Mouse (Mus musculus) retina, embryonic 14.5 days (tissue): Measurements from ENCODE around the gene Foxred2.
A peak's percentile ranks its signal among the peaks of the same experiment; 100 is the strongest.

ENCODE experiments used
- DNase-seq: peaks from one replicate; pipeline ENCODE4 v3.0.0-alpha.2; 2015; ENCODE audit warnings: low spot score

Gene Foxred2

DNA sequence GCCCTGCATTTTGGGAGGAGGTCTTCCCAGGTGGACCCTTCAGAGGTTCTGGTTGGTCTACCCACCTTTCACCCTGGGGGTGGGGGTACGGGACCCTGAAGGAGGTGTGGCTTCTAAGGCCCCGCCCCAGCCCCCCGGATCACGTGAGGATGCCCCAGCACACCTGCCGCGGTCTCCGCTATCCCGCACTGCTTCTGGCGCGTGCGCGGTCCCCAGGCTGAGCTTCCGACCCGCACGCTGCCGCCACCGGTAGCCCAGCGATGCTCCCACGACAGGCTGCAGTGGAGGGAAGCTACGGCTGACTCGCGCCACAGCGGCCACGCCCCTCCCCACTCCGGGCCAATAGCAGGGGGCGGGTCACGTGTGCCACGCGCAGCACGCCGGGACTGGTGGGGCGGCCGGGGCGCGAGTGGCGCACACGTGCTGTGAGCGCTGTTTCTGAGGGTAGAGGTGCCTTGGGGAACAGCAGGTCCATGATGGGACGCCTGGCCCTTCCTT is at the start of gene Foxred2:
TSS of gene Foxred2 (minus strand) at position 319 of the 498 bp plus-strand sequence.
- peak; percentile 87 for DNase-seq

DNA sequence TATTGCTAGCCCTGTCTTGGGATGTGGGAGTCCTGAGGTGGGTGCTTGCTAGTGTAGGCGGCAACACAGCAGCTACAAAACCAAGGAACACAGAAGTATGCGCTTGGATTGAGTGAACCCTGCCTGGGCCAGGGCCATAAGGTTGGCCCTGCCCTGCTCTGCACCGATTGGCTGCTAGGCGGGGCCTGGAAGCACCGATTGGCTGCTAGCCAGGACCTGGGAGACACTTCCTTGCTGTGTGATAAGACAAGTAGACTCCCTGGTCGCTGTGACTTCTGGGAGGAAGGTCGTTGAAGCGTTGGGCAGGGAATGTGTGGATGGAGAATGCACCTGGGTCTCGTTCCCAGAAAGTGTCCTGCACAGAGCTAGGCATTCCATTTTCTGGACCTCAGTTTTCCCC is 47.4 kb upstream of the Foxred2 start:
- DNase-seq, result no peak

DNA sequence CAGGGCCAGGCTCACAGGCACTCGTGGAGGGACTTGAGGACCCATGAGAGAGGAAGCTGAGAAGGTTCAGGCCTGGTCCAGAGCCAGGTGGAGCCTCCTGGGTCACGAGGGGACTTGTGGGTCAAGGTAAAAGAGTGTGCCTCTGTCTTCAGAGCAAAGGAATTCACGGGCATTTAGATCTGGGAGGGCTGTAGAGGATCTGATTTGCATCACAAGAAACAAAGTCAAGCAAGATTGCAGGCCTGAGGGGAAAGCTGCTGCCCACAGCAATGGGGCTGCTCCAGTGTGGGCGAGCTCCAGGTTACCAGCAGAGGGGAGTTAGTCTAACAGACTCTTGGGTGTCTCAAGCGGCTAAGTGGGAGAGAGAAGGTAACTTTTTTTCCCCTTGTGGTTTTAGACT is 44.9 kb upstream of the Foxred2 start:
- no peak for DNase-seq

DNA sequence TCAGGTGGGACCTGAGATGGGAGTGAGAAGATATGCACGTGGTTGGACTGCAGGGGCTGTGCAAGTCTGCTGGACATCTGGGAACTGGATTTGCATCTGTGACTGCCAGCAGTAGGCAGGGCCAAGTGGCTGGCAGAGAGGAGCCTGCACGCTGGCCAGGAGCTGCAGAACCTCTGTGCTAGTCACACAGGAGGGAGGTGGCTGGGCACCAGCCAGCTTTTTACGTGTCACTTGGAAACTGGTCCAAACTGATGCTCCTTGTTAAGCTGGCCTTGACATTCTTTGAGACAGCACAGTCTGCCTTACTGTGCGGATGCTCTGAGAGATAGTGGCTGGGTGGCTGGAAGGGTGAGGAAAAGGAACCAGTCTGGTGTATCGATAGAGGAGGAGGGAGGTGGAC is 32.0 kb upstream of the Foxred2 start:
- no peak for DNase-seq

DNA sequence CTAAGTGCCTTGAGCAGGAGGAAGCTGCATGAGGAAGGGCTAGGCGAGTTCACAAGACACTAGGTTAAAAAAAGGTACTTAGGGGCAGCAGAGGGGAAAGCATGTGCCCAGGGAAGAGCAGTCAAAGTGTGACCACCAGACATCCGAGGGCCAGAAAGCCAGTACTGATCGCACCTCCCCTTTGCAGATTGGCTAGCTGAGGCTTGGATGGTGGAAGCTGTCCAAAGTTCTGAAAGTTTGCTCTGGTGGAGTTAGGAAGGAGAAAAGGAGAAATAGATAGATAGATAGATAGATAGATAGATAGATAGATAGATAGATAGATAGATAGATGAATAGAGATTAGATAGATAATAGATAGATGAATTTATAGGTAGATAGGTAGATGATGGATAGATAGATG is 26.9 kb upstream of the Foxred2 start:
- no peak for DNase-seq

DNA sequence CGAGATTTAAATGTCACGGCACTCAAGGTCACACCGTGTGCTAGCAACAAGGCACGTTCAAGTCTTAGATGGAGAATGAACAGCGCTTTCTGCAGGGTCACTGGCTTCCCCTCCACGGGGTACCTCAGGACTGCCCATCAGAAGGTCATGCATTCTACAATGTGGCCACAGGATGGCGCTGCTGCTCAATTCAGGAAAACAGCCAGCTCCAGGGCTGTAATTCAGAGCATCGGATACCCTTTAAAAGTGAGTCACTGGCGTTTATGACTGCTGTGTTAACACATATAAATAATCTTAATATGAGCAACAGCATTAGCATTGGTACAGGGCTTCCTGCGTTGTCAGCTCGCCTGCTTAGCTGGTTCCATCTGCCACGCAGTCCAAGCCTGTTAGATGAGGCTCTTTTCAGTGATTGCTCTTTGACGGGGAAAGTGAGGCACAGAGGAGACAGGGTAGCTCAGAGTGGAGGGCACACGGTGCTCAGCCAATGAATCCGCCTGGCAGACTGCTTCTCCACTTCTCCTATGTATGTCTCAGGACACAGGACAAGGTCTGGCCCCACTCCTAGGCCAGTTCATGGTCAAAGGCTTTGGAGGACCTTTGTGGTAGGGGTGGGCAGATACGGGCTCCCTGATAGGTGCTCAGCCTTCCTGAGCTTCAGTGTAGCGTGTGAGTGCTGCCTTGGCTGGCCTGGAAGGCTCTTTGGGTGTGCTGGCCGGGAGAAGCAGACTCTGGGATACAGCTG is 25.8 kb upstream of the Foxred2 start:
- peak; percentile 86 for DNase-seq

DNA sequence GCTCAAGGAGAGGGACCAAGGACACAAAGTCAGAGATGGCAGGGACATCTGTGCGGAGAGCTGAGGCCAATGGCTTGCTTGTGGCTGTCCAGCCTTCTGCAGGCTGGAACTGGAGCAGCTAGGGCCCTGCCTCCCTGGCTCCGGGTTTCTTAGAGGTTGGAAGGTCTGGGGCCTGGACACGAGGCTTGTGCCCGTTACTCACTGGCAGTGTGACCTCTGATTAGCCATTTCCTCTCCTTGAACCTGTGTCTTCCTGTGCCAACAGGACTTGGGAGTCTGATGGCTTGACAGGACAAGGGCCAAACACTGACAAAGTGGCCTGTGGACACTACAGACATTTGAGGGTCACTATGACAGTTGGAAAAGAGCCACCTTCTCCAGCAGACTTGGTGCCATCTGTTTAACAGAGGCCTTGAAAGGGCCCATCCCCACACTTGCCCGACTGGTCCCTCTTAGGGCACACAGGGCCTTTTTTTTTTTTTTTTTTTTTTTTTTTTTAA is 24.7 kb upstream of the Foxred2 start:
- DNase-seq, result no peak

DNA sequence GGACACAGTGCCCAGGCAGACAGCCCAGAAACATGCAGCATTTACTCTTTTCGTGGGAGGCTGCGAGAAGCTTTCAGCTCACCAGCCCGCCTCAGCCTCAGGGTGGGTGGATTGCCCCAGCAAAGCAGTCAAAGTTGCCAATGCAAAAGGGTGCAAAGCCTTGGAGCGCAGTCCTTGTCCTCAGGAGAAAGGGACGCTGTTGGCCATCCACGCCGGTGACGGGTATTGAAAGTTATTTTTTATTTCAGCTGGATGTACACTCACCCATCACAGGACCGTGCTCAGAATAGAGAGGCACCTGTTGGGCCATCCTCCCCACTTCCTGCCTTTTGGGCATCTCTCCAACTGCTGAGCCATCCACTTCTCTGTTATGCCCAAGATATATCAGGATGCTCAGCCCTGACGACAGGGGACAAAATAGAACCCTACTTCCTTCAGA is 22.9 kb upstream of the Foxred2 start:
- DNase-seq, result no peak

DNA sequence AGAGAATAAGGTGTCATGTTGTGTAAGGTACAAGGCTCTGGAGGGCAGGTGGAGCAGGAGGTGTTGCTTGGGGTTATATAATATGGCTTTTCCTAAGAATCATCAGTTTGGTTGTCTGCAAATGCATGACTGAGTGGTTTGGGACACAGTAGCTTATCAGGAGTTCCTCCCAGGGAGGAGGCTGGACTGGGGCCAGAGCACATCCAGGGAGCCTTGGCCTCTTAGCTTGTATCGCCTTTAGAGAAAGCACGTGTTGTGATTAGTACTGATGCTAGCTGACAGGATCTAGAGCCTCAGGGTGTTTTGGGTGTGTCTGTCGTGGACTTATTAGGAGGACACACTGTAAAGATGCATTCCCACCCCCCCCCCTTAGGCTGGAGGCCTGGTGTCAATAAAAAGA is 21.1 kb upstream of the Foxred2 start:
- DNase-seq, result no peak

DNA sequence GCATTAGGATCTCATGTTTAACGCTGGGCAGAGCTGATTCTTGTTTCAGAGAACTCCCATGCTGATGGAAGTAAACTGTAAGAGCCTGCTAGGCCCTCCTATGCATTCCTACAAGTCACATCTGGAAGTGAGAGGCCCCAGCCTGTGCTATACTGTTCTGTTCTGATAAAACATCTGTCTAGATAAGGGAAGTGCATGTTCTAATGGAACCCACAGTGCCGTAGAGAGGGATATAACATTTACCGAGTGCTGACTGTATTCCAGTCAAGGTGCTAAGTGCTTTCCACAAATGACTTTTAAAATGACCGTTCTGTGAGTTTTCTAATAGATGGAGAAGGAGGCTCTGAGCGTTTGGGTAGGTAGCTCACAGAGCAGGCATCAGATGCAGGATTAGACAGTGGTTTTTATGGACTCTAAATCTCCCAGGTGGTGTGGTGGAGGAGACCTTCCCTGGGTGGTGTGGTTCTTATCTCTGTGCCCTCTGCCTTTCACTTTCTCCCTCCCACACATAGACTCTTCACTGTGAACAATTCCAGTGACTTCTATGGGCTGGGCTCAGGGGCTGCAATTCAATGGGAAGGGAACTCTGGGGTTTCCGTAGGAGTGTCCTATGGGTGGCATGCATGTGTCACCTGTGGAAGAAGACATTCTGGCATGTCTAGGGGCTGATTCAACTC is 17.8 kb upstream of the Foxred2 start:
- no peak for DNase-seq

DNA sequence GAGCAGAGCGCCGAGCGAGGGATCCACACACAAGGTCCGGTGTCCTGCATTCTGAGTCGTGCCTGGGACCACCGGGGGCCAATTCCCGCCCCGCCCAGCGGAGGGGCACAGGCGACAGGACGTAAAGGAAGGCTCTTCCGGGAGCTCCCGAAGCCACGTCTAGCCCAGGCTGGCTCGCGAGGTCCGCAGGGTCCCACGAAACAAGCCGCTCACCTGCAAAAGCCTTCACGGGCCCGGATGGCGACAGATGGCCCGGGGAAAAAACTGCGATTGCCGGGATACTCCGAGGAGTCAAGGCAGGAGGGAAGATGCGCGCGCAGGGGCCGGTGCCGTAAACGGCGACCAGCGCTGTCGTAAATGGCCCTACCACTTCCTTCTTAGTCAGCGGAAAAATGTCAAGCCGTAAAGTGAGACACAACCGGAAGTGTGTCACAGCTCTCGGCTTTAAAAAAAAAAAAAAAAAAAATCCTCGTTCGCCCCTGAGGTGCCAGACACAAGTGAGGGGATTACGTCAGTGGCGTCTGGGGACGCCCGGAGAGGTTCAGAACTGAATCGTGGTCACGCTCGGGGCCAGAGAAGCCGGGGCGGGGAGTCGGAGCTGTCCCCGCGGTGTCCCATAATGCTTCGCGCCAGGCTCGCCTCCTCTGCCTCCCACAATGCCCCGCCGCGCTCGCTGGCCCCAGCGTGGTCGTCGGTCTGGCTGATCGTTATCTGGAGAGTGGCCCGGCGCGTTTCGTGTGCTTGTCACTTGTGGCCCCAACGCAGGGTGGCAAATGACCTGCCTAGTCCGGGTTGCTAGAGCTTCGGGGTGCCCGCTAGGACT is 14.2 kb upstream of the Foxred2 start, which contains the start of gene Eif3d:
TSS of gene Eif3d (minus strand) at position 344 of the 823 bp plus-strand sequence.
- peak; percentile 97 for DNase-seq

DNA sequence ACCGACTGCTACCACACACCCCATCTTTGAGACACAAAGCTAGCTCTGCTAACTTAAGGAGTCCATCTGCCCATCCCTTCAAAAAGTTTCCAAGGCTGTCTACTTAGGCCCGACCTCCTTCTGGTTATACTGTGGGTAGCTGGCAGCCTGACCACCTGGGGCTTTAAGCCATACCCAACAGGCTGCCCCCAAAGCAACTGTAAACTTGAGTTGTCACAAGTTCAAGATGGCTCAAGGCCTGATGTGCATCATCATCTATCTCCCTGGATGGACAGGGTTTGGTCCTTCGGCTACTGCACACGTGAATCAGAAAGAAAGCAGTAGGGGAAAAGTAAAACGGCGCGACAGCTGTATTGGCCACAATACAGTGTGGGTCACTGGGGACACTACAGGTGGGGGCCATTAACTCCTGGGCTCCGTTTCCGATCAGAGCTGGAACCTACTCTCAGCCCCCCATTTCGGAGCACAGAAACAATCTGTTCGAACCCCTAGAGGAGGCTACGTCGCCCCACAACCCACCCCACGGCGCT is 13.5 kb upstream of the Foxred2 start:
- DNase-seq, result no peak

DNA sequence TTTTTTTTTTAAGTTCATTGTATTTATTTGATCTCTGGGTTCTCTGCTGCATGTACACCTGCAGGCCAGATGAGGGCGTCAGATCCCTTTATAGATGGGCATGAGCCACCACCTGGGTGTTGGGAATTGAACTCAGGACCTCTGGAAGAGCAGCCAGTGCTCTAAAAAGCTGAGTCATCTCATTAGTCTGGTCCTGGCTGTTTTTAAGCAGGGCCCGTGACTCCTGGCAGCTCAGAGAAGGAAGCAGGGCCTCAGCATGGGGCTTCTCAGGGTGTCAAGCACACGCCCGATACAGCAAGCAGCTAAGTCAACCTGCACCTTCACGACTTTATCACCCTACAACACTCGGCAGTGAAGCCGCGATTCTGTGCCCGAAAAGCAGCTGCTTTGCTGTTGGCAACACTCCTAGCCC is 8.6 kb upstream of the Foxred2 start:
- no peak for DNase-seq

DNA sequence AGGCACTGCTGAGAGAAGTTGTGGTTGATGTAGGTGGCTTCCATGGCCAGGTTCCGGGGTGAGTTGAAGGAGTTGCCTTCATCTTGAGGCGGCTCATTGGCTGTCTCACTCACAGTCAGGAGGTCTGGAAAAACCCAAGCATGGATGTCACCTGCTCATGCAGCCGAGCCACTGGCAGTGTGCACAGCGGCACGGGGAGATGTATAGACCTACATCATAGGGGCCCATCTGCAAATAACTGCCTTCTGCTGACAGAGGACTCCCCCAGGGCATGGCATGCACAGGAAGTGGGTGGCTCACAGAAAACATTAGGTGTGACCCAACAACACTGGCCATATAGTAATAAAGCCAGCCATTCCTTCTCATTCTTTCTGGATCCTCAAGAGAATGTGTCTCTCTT is 5.9 kb upstream of the Foxred2 start:
- DNase-seq, result no peak

DNA sequence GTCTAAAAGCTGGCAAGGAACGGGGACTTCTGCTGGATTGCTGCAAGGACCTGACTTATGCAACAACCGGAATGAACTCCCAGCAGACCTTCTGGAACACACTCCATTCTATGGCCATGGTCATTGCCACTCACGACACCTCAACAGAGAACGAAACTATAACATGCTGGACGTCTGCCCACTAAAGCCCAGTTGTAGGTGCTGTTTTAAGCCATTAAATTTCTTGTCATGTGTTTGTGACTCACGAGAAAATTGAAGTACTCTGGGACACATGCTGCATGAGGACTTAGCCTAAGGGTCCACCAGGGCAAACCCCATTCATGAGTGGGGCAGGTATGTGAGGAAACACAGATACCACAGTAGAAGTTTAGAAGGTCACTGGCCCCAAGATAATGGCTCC is 4.2 kb upstream of the Foxred2 start:
- DNase-seq, result no peak

DNA sequence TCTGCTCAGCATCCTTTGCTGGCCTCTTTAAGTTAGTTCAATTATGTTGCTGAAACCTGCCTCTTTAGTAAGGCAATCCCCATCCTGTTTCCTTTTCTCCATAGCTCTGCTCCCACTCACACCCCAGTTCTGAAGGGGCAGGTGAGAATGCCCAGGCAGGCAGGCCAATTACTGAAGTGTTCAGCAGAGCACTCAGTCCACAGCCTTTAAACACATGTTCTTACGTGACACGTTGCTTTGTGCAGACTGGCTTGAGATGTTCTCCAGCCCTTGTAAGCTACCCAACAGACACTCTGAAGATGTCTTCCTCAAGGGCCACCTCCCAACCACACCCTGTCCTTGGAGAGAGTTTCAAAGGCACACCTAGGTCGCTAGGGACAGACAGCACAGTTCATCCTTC is 1.5 kb upstream of the Foxred2 start:
- DNase-seq, result no peak

DNA sequence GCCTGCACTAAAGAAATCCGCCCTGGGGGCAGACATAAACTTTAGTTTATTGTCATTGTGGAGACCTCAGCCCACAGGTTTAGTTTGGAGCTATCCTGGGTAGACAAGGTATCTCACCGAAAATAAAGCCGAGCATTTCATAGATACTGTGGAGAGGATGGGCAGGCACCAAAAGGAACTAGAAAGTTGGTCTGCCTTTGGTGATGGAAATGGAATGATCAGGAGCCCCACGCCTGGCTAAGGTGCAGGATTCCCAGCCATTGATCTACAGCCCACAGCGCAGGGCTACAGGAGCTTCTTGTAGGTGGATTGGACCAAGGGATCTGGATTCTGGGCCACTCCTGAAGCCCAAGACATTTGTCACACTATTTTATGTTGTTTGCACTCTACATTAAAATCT is 1.1 kb upstream of the Foxred2 start:
- no peak for DNase-seq

DNA sequence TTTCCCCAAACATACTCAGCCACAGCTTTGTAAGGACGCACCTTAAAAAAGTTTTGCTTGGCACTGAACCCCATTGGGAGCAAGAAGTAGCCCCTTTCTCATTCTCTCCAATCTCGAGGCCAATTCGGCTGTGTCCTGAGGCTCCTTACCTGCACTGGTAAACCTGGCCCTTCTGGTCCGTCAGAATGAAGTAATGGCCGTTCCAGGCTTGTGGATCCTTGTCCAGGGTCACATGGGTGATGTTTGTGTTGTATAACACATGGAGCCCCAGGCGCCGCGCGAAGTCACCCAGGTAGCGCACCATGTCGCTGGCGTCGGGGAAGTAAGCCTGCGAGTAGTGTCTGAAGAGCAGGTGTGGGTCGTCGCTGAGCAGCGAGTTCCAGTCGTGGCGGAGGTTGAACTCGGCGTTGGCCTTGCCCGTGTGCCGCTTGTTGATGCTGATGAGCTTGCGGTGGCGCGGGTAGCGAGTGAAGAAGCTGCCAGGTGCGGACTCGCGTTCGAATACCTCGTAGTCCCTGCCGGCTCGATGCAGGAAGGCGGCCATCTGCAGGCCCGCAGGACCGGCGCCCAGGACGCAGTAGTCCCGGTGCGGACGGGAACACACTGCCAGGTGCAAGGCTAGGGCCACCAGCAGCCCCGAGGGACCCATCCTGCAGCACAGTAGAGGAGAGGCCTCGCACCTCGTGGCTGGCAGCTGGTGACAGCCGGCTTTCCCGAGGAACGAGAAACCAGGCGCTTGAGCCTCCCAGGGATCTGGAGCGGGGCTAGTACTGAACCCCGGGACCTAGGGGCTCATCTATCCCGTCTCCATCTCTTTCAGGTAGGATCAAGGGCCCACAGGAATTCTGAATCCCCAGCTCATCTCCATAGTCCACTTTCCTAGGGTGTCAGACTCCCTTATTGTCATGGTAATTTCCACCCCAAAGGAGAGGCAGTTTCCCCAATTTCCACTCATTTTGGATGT is 800 bp downstream of the Foxred2 start:
- DNase-seq, result peak; percentile 35

DNA sequence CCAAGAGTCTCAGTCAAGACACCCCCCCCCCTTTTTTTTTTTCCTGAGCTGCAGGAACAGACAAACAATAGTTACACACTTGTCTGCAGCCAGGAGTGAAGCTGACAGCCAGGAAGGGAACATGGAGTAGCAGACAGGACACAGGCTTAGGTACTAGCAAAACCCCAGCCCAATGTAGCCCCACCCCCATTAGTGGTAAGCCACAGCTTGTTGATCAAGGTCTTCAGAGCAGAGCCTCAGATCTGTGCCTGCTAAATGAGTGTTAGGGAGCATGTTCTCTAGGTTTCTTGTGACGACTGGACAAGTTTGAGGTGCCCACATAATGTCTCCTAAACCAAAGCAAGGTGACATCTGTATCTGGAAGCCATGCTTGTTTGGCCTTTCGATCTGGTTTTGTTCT is 2.2 kb downstream of the Foxred2 start:
- no peak for DNase-seq

DNA sequence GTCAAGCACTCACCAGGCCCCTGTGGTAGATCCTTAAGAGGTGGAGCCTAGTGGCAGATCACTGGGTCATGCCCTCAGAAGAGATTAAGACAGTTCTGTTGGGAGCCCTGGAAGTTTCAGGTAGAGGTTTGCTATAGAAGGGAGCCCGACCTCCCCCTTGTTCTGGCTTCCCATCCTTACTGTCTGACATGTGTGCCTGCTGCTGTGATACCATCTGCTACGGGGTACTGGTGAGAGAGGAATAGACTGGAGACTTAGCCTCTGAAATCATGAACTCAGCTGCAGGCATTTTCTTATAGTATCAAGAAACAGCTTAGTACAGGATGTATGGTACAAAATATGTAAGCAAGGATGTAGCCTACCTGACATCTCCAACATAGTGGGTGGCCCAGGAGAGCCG is 3.6 kb downstream of the Foxred2 start:
- no peak for DNase-seq

DNA sequence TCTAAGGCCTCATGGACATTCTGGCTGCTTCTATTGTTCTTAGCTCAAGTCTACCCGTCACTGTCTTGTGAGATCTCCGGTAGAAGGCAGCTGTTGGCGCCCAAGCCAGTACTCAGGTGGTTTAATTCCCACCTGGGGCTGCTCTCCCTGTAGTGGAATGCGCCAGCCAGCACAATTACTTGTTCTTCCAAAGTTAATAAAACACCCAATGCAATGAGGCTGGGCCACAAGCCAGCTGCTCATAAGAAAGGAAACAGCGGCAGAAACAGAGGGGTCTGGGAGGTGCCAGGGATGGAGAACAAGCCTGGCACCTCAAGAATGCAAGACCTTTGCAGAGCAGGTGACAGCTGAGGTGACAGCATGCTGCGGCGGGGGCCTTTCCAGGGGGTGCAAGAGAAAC is 7.5 kb downstream of the Foxred2 start:
- no peak for DNase-seq
